Mouse (Mus musculus) E14TG2a.4 (cell line): ENCODE measurements around the gene Ggt5.

Experiments used
- CTCF ChIP-seq: conservative IDR thresholded peaks from 2 replicates; pipeline ENCODE4 v1.5.1; 2014; ENCODE audit warnings: low read length
- POU5F1 ChIP-seq: IDR thresholded peaks from 2 replicates; pipeline ENCODE4 v1.6.1; 2014; ENCODE audit warnings: low read length, borderline replicate concordance

- TF ChIP-seq CTCF, result no peak
- TF ChIP-seq POU5F1, result no peak
These were observed 20.3 kb upstream of the Ggt5 start for GRCm38 (mm10) chr10:75568851-75569250.
